Mouse (Mus musculus) hindbrain, embryonic 15.5 days (tissue): ENCODE results near the gene Pym1. TPM values are rescaled to one million over a fixed set of nuclear protein-coding genes. Genes with fewer than 3 reads are reported as not detected.
A peak's percentile ranks its signal among the peaks of the same experiment; 100 is the strongest.

Experiments used
- ATAC-seq: fragments of 200-750 bp; cut with Nextera tagmentation; 2 replicates; pipeline ENCODE4 v1.8.0; 2017; ENCODE audit warnings: low read depth, moderate number of reproducible peaks, moderate TSS enrichment; ENCODE audit not compliant: low FRiP score
- H3K27ac ChIP-seq: fragments of 300-500 bp; sonication (generic); replicated peaks from 2 replicates; pipeline ENCODE4 v1.5.1; 2015; ENCODE audit warnings: mild to moderate bottlenecking, inconsistent platforms
- H3K27me3 ChIP-seq: fragments of 300-500 bp; sonication (generic); 2 replicates; pipeline ENCODE4 v1.6.1; 2015; ENCODE audit warnings: control low read depth, inconsistent platforms
- H3K36me3 ChIP-seq: fragments of 300-500 bp; sonication (generic); 2 replicates; pipeline ENCODE4 v1.6.1; 2015; ENCODE audit warnings: control low read depth, inconsistent platforms
- H3K4me1 ChIP-seq: fragments of 300-500 bp; sonication (generic); replicated peaks from 2 replicates; pipeline ENCODE4 v1.6.1; 2015; ENCODE audit warnings: control low read depth, inconsistent platforms
- H3K4me2 ChIP-seq: fragments of 300-500 bp; sonication (generic); 2 replicates; pipeline ENCODE4 v1.6.1; 2015; ENCODE audit warnings: moderate library complexity, mild to moderate bottlenecking, inconsistent platforms
- H3K4me3 ChIP-seq: fragments of 300-500 bp; sonication (generic); 2 replicates; pipeline ENCODE4 v1.5.1; 2015; ENCODE audit warnings: mild to moderate bottlenecking, inconsistent platforms
- H3K9ac ChIP-seq: fragments of 300-500 bp; sonication (generic); 2 replicates; pipeline ENCODE4 v1.6.1; 2015; ENCODE audit warnings: inconsistent platforms
- H3K9me3 ChIP-seq: fragments of 300-500 bp; sonication (generic); 2 replicates; pipeline ENCODE4 v1.6.1; 2016; ENCODE audit warnings: control low read depth, inconsistent platforms
- WGBS: fragments of 180-500 bp; shearing (Covaris S2); methylation state at CpG from one replicate; pipeline ENCODE4 v1.1.7; 2015; 5-methylcytosine and 5-hydroxymethylcytosine counted together
- polyA plus RNA-seq: library from polyadenylated mRNA; unstranded; fragments of >200 nt; fragmentation: Nextera tagmentation; extraction: Ambion mirVana; gene quantifications from 2 replicates; pipeline ENCODE4 v1.2.1, GENCODE M21; 2015

The Pym1 gene
- polyA plus RNA-seq, 1 experiment from 2014 or later, result 47.0 TPM

GRCm38 (mm10) chr10:128728059-128728458 lies 19.6 kb upstream of the Pym1 start:
- Histone ChIP-seq H3K9ac (no peak overlapping the region), H3K9me3 (no peaks in the 10 kb centered on the region), H3K27me3 (no peaks in the 10 kb centered on the region), H3K4me3 (no peak overlapping the region), H3K36me3 (no peaks in the 10 kb centered on the region), H3K27ac (no peak overlapping the region), H3K4me2 (no peak overlapping the region), H3K4me1 (no peaks in the 10 kb centered on the region)
- ATAC-seq, result no peak
- 87% methylated on average over 5 of the region's 5 CpGs for WGBS

GRCm38 (mm10) chr10:128731002-128731433 lies 16.7 kb upstream of the Pym1 start:
- Histone ChIP-seq H3K4me3 (no peak overlapping the region), H3K9ac (no peak overlapping the region), H3K27me3 (no peaks in the 10 kb centered on the region), H3K4me2 (no peak overlapping the region), H3K36me3 (no peaks in the 10 kb centered on the region), H3K4me1 (no peaks in the 10 kb centered on the region), H3K9me3 (no peaks in the 10 kb centered on the region), H3K27ac (no peak overlapping the region)
- ATAC-seq, result no peak
- WGBS, result 26% methylated on average over 10 of the region's 10 CpGs

DNA sequence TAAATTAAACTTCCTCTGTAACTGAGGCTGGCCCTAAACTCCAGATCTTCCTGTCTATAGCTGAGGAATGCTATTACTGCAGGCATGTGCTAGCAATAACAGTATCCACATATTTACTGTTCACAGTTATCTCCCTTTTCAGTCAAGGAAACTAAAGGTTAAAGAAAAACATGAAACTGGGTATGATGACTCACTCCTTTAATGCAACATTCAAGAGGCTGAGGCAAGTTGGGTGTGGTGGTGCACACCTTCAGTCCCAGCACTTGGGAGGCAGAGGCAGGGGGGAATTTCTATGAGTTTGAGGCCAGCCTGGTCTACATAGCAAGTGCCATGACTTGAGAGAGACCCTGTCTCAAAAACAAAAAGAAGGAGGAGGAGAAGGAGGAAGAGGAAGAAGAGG lies 15.7 kb upstream of the Pym1 start:
- H3K4me1 ChIP-seq, result no peaks in the 10 kb centered on the region
- H3K36me3 ChIP-seq, result no peaks in the 10 kb centered on the region
- no peak overlapping the region for H3K4me3 ChIP-seq
- no peak overlapping the region for H3K4me2 ChIP-seq
- no peak for ATAC-seq
- H3K9me3 ChIP-seq, result no peaks in the 10 kb centered on the region
- no peak overlapping the region for H3K27ac ChIP-seq
- no peaks in the 10 kb centered on the region for H3K27me3 ChIP-seq
- H3K9ac ChIP-seq, result no peak overlapping the region

- peak overlapping the region; percentile 18 for H3K4me3 ChIP-seq
- H3K27ac ChIP-seq, result no peak overlapping the region
- 5% methylated on average over 15 of the region's 15 CpGs for WGBS
- H3K4me1 ChIP-seq, result no peaks in the 10 kb centered on the region
- peak overlapping the region; percentile 48 for H3K4me2 ChIP-seq
- no peaks in the 10 kb centered on the region for H3K9me3 ChIP-seq
- ATAC-seq, result no peak
- H3K9ac ChIP-seq, result no peak overlapping the region
- H3K27me3 ChIP-seq, result peaks cover 13% of the 10 kb centered on the region
- H3K36me3 ChIP-seq, result no peaks in the 10 kb centered on the region
Measured at GRCm38 (mm10) chr10:128737435-128737834, 10.3 kb upstream of the Pym1 start.

DNA sequence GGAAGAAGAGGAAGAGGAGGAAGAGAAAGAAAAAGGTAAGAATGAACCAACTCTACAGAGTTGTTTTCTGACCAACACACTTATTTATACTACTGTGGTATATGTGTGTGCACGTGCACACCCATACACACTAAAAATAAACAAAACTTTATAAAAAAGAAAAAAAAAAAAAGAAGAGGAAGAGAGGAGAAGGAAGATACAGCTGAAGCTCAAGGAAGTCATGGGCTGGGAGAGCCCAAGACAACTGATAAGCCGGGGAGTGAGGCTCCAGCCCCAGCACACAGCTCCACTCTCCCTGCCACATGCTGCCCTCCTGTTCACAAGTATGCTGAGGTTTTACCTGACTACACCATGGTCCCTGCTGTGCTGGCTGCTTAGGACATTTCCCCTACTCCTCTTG lies 7.4 kb upstream of the Pym1 start:
- no peaks in the 10 kb centered on the region for H3K9me3 ChIP-seq
- H3K4me2 ChIP-seq, result no peak overlapping the region
- no peaks in the 10 kb centered on the region for H3K36me3 ChIP-seq
- ATAC-seq, result no peak
- WGBS, result 73% methylated on average over 2 of the region's 2 CpGs
- H3K9ac ChIP-seq, result no peak overlapping the region
- no peak overlapping the region for H3K4me3 ChIP-seq
- peaks cover 19% of the 10 kb centered on the region for H3K4me1 ChIP-seq
- no peak overlapping the region for H3K27ac ChIP-seq
- H3K27me3 ChIP-seq, result peaks cover 25% of the 10 kb centered on the region

GRCm38 (mm10) chr10:128742616-128743015 lies 5.1 kb upstream of the Pym1 start:
- H3K27me3 ChIP-seq, result peaks cover 29% of the 10 kb centered on the region
- H3K4me3 ChIP-seq, result no peak overlapping the region
- H3K27ac ChIP-seq, result no peak overlapping the region
- H3K9ac ChIP-seq, result no peak overlapping the region
- WGBS, result 35% methylated on average over 4 of the region's 4 CpGs
- H3K9me3 ChIP-seq, result no peaks in the 10 kb centered on the region
- no peak for ATAC-seq
- no peaks in the 10 kb centered on the region for H3K36me3 ChIP-seq
- peak overlapping the region; percentile 90 for H3K4me2 ChIP-seq
- H3K4me1 ChIP-seq, result peaks cover 24% of the 10 kb centered on the region

GRCm38 (mm10) chr10:128743235-128743634 lies 4.5 kb upstream of the Pym1 start:
- peaks cover 24% of the 10 kb centered on the region for H3K4me1 ChIP-seq
- H3K4me3 ChIP-seq, result peak overlapping the region; percentile 55
- ATAC-seq, result no peak
- peak overlapping the region; percentile 66 for H3K9ac ChIP-seq
- H3K4me2 ChIP-seq, result peak overlapping the region; percentile 90
- H3K27ac ChIP-seq, result no peak overlapping the region
- WGBS, result 7% methylated on average over 7 of the region's 7 CpGs
- H3K27me3 ChIP-seq, result peaks cover 29% of the 10 kb centered on the region
- no peaks in the 10 kb centered on the region for H3K9me3 ChIP-seq
- H3K36me3 ChIP-seq, result no peaks in the 10 kb centered on the region

DNA sequence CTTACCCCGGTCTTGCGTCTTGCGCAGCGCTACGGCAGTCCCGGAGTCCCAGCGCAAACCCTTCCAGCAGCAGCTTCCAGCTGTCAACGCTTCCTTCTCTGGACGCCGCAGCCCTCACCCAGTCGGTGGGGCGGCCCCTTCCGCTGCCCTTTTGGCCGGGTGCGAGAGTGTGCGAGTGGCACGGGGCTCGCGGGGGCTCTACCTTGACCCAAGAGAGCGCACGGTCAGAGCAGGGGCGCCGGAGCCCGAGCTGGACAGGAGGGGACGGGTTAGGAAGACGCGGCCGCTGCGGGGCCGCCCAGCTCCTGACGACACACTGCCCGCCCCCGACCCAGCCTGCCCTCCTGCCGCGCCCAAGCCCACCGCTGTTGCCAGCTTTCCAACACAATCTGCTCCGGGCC lies 3.9 kb upstream of the Pym1 start:
- peak overlapping the region; percentile 90 for H3K4me2 ChIP-seq
- H3K36me3 ChIP-seq, result no peaks in the 10 kb centered on the region
- peak; percentile 16; the same call in 1 of the 2 replicates for ATAC-seq
- peak overlapping the region; percentile 66 for H3K9ac ChIP-seq
- H3K4me3 ChIP-seq, result peak overlapping the region; percentile 55
- no peak overlapping the region; the same call in 1 of the 2 replicates for H3K27ac ChIP-seq
- H3K4me1 ChIP-seq, result peaks cover 24% of the 10 kb centered on the region
- H3K9me3 ChIP-seq, result no peaks in the 10 kb centered on the region
- peaks cover 29% of the 10 kb centered on the region for H3K27me3 ChIP-seq
- WGBS, result under 1% methylated on average over 34 of the region's 37 CpGs

DNA sequence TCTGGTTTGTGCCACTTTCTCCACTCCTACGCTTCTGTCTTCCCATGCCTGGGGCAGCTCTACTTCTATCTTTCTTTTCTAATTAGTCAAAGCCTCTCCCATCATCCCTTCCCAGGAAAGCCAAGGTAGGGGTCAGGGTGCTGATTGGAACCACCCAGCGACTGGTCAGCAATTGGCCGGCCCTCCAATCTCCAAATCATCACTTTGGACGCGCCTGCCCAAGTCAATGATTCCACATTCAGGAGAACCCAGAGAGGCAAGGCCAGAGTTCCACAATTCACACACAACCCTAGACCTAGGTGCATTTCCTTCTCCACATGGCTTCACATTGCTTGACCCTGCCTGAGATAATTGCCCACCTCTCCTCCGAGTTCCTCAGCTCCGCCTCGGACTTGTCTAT lies 3.5 kb upstream of the Pym1 start:
- H3K4me2 ChIP-seq, result peak overlapping the region; percentile 90
- no peak overlapping the region; the same call in 1 of the 2 replicates for H3K27ac ChIP-seq
- peak overlapping the region; percentile 66 for H3K9ac ChIP-seq
- no peak for ATAC-seq
- no peaks in the 10 kb centered on the region for H3K36me3 ChIP-seq
- peaks cover 29% of the 10 kb centered on the region for H3K27me3 ChIP-seq
- WGBS, result 15% methylated on average over 8 of the region's 8 CpGs
- H3K9me3 ChIP-seq, result no peaks in the 10 kb centered on the region
- peak overlapping the region; percentile 55 for H3K4me3 ChIP-seq
- peaks cover 28% of the 10 kb centered on the region for H3K4me1 ChIP-seq

GRCm38 (mm10) chr10:128744680-128745601 lies 2.7 kb upstream of the Pym1 start, which contains the start of gene Dgka:
Dgka (minus strand) TSS chr10:128744855.
- peak within 1 kb of the TSS; percentile 66 for H3K9ac ChIP-seq
- no peak for ATAC-seq
- 20% methylated on average over 18 of the region's 18 CpGs for WGBS
- H3K4me1 ChIP-seq, result peaks cover 35% of the 10 kb centered on the region
- H3K27me3 ChIP-seq, result peaks cover 29% of the 10 kb centered on the region
- no peaks in the 10 kb centered on the region for H3K36me3 ChIP-seq
- H3K9me3 ChIP-seq, result no peaks in the 10 kb centered on the region
- H3K27ac ChIP-seq, result no peak within 1 kb of the TSS; the same call in 1 of the 2 replicates
- peak within 1 kb of the TSS; percentile 90 for H3K4me2 ChIP-seq
- H3K4me3 ChIP-seq, result peak within 1 kb of the TSS; percentile 55

DNA sequence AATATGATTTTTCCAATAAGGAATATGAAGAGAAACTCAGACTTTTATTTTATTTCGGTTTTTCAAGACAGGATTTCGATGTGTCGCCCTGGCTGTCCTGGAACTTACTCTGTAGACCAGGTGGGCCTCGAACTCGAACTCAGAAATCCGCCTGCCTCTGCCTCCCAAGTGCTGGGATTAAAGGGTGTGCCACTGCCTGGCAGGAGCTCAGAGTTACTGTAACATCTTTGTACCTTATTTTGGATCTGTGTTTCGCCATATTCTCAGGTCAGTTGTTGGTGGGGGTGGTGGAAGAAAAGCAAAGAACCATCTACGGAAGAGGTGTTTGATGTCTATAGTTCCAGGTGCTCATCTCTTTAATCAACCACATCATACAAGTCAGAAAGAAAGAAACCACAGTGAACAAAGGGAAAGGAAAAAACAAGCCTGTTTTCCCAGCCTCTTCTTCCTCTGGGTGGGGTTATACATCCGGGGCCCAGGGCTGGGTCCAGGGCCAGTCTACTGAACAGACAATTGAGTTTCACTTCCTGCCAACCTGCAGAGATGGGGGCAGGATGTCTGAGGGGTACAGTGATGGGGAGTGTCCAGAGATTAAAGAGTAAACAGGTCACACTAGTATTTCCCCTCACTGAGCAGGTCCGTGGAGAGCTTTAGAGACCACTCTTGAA lies 1.6 kb upstream of the Pym1 start:
- peaks cover 44% of the 10 kb centered on the region for H3K4me1 ChIP-seq
- ATAC-seq, result no peak
- WGBS, result 93% methylated on average over 10 of the region's 10 CpGs
- no peaks in the 10 kb centered on the region for H3K9me3 ChIP-seq
- H3K9ac ChIP-seq, result no peak overlapping the region
- H3K36me3 ChIP-seq, result no peaks in the 10 kb centered on the region
- no peak overlapping the region for H3K27ac ChIP-seq
- H3K4me2 ChIP-seq, result no peak overlapping the region
- H3K27me3 ChIP-seq, result peaks cover 29% of the 10 kb centered on the region
- H3K4me3 ChIP-seq, result no peak overlapping the region
